Mouse (Mus musculus): ENCODE measurements around the gene Trim17. TPM values are rescaled to one million over a fixed set of nuclear protein-coding genes. Genes with fewer than 3 reads are reported as not detected.
"Not testable (repeated sequence)": the region's sequence is repeated elsewhere in the genome, so short reads cannot be mapped to it uniquely, and the experiment has no call there.

Gene Trim17
- polyA plus RNA-seq, 1 experiment from 2014 or later = 0.45 TPM

DNA sequence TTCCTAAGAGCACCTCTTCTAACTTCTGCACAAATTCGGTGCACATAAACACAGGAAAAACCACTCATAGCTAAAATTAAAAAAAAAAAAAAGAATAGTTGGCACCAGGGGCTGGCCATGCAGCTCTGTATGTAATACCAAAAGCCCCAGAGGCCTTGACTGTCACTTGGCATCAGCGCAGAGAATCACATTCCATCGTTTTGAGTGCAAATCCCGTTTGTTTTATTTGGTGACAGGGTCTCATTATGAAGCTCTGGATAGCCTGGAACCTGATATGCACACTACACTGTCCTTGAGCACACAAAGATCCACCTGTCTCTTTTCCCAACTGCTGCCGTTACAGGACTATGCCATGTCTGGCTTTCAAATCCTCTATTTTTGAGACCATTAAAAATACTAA lies 3.3 kb upstream of the Trim17 start:
- H3K4me3 ChIP-seq (ENCODE audit: low read depth, low read length) = no peak overlapping the region
- DNase-seq (ENCODE audit: low spot score, missing footprints) (peak; percentile 84), ATAC-seq (ENCODE audit: low FRiP score) (no peak)
- H3K36me3 ChIP-seq (ENCODE audit: control insufficient read depth, insufficient read depth, low read length) = no peaks in the 10 kb centered on the region
- peaks cover 22% of the 10 kb centered on the region for H3K4me1 ChIP-seq (ENCODE audit: control insufficient read depth, insufficient read depth, low read length)
- H3K9ac ChIP-seq (ENCODE audit: low read length) = no peak overlapping the region
- no peaks in the 10 kb centered on the region for H3K9me3 ChIP-seq (ENCODE audit: control insufficient read depth, low read length)
- no peak overlapping the region for H3K4me2 ChIP-seq
- no peak overlapping the region for H3K27ac ChIP-seq (ENCODE audit: low read depth, low read length)
- WGBS = 83% methylated on average over 5 of the region's 5 CpGs
- no peaks in the 10 kb centered on the region for H3K27me3 ChIP-seq (ENCODE audit: control insufficient read depth, insufficient read depth, low read length)

DNA sequence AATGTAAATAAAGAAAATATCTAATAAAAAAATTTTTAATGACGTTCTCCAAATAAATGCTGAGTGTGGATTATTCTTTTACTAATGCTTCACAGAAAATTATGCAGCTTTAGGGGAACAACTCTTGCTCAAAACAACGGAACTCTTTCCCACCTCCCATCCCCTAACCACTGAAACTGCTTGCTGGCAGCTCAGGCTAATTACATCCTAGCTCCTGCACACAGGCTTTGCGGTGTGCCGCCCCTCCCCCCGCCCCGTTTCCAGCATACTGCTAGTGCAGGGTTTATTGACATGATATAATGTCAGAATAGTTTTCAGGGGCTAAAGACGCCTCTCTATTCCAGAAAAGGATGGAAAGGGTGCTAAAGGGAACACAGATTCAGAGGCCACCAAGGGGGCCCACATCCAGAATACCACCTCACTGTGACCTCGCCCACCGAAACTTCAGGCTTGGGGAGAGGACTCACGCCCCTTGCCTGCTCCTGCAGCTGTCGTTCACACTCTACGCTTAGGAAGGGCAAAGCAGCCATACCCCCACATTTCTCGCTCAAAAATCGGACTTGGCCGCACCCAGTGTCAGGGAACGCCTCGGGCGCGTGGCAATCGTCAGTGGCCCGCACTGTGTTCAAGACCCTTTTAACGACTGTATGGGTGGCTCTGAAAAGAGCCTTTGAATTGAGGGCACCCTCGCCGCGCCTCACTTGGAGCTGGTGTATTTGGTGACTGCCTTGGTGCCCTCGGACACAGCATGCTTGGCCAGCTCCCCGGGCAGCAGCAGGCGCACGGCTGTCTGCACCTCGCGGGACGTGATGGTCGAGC lies 925 bp upstream of the Trim17 start:
- Histone ChIP-seq H3K4me1 (ENCODE audit: control insufficient read depth, insufficient read depth, low read length) (peaks cover 33% of the 10 kb centered on the region), H3K4me3 (ENCODE audit: low read depth, low read length) (peak overlapping the region; percentile 88), H3K27ac (ENCODE audit: low read depth, low read length) (peak overlapping the region; percentile 95), H3K4me2 (peak overlapping the region; percentile 95), H3K9ac (ENCODE audit: low read length) (peak overlapping the region; percentile 98), H3K36me3 (ENCODE audit: control insufficient read depth, insufficient read depth, low read length) (no peaks in the 10 kb centered on the region), H3K27me3 (ENCODE audit: control insufficient read depth, insufficient read depth, low read length) (peaks cover 10% of the 10 kb centered on the region; the same call in 1 of the 2 replicates), H3K9me3 (ENCODE audit: control insufficient read depth, low read length) (no peaks in the 10 kb centered on the region)
- DNase-seq (ENCODE audit: low spot score, missing footprints) (peak; percentile 96), ATAC-seq (ENCODE audit: low FRiP score) (peak; percentile 12)
- WGBS = under 1% methylated on average over 33 of the region's 33 CpGs

DNA sequence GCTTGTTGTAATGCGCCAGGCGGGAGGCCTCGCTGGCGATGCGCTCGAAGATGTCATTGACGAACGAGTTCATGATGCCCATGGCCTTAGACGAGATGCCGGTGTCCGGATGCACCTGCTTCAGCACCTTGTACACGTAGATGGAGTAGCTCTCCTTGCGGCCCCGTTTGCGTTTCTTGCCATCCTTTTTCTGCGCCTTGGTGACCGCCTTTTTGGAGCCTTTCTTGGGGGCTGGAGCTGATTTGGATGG lies 390 bp upstream of the Trim17 start:
- Histone ChIP-seq H3K4me3 (ENCODE audit: low read depth, low read length) (peak overlapping the region; percentile 88), H3K9ac (ENCODE audit: low read length) (peak overlapping the region; percentile 98), H3K27ac (ENCODE audit: low read depth, low read length) (peak overlapping the region; percentile 95), H3K4me1 (ENCODE audit: control insufficient read depth, insufficient read depth, low read length) (peaks cover 33% of the 10 kb centered on the region), H3K27me3 (ENCODE audit: control insufficient read depth, insufficient read depth, low read length) (peaks cover 11% of the 10 kb centered on the region; the same call in 1 of the 2 replicates), H3K4me2 (peak overlapping the region; percentile 95)
- ATAC-seq (ENCODE audit: low FRiP score) = peak; percentile 36; the same call in 1 of the 2 replicates
- 0% methylated on average over 17 of the region's 17 CpGs for WGBS
- not testable (repeated sequence) for H3K9me3 ChIP-seq (ENCODE audit: control insufficient read depth, low read length); DNase-seq (ENCODE audit: low spot score, missing footprints); H3K36me3 ChIP-seq (ENCODE audit: control insufficient read depth, insufficient read depth, low read length)

DNA sequence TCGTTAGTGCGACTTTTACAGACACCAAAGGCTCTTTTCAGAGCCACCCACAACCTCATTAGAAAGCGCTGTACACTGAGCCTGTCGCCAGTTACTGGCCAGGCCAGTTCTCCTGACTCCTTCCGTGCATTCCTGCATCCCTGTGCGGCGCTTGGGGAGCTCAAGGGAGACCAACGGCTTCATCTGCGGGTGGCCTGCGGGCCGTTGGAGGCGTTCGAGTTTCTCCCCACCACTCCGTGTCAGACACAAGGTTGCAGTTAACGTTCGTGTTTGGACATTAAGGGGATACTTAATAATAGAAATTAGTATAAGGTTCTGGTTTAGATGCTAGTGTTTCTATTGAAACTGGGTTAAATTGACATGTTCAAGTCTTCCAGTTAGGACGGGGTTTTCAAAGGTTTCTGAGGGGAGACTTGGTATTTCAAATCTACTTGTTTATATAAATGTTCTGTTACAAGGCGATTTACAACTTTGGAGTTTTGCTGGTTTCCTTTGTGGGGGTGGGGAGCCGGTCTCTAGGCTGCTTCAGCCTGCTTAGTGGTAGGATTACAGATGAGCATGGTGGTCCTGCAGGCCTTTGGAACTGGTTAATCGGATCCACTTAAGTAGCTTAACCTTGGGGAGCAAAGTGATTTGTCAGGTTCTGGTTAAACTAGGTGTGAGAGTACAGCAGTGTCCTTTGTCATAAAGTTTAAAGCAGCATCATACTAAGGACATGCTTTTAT lies 820 bp downstream of the Trim17 start:
- peaks cover 35% of the 10 kb centered on the region for H3K4me1 ChIP-seq (ENCODE audit: control insufficient read depth, insufficient read depth, low read length)
- H3K4me2 ChIP-seq = peak overlapping the region; percentile 84
- peak overlapping the region; percentile 88 for H3K4me3 ChIP-seq (ENCODE audit: low read depth, low read length)
- no peak for ATAC-seq (ENCODE audit: low FRiP score)
- peaks cover 11% of the 10 kb centered on the region; the same call in 1 of the 2 replicates for H3K27me3 ChIP-seq (ENCODE audit: control insufficient read depth, insufficient read depth, low read length)
- H3K36me3 ChIP-seq (ENCODE audit: control insufficient read depth, insufficient read depth, low read length) = no peaks in the 10 kb centered on the region
- H3K9me3 ChIP-seq (ENCODE audit: control insufficient read depth, low read length) = no peaks in the 10 kb centered on the region
- peak; percentile 98 for DNase-seq (ENCODE audit: low spot score, missing footprints)
- peak overlapping the region; percentile 98 for H3K9ac ChIP-seq (ENCODE audit: low read length)
- H3K27ac ChIP-seq (ENCODE audit: low read depth, low read length) = peak overlapping the region; percentile 95
- 0% methylated on average over 20 of the region's 20 CpGs for WGBS

DNA sequence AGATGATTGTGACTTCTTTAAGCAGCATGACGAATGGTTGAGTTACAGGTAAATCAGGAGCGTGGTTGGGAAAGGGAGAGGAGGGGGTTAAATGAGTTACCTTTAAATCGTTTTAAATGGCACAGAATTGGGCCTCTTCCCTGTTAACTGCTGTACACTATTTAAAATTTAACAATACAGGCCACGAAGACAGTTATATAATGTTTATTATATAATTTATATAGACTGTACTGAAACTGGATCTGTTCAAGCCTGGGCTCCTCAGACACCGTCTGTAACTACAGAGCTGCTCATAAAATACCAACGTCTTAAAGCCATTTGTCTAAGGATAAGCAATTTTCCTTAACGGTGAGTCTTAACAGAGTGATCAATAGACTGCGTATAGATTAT lies 1.4 kb downstream of the Trim17 start:
- 35% methylated on average over 8 of the region's 8 CpGs for WGBS
- Histone ChIP-seq H3K36me3 (ENCODE audit: control insufficient read depth, insufficient read depth, low read length) (no peaks in the 10 kb centered on the region), H3K9me3 (ENCODE audit: control insufficient read depth, low read length) (no peaks in the 10 kb centered on the region), H3K9ac (ENCODE audit: low read length) (peak overlapping the region; percentile 98), H3K27ac (ENCODE audit: low read depth, low read length) (no peak overlapping the region), H3K27me3 (ENCODE audit: control insufficient read depth, insufficient read depth, low read length) (peaks cover 11% of the 10 kb centered on the region; the same call in 1 of the 2 replicates), H3K4me3 (ENCODE audit: low read depth, low read length) (peak overlapping the region; percentile 88), H3K4me1 (ENCODE audit: control insufficient read depth, insufficient read depth, low read length) (peaks cover 32% of the 10 kb centered on the region), H3K4me2 (peak overlapping the region; percentile 84)
- DNase-seq (ENCODE audit: low spot score, missing footprints) (peak; percentile 88), ATAC-seq (ENCODE audit: low FRiP score) (no peak)

DNA sequence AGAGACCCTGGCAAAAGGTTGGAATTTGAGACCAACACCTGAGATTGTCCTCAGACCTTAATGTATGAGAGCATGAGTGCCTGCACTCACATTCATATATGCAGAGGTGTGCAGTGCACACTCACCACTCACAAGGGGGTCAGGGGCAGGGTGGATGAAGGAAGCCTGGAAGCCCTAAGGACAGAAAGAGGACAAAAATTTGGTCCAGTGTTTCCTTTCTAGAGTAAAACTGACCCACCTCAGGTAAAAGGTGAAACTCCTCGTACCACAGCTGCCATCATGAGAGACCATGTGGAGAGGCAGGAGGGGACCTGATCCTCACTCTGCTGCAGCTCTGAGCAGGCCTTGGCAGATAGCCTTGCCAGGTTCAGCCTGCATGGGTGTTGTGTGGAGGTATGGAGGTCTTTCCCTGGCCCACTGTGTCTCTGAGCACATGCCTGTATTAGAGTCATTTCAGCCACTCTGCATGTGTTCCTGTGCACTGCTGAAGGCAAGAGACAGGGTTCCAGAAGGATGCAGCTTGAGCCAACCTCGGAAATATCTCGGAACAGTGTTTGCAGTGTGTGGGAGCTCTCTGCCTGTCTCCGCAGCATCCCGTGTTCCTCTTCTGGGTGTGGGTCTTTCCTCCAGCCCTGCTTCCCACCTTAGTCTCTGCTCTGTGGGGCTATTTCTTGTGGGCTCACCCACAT lies 2.9 kb downstream of the Trim17 start:
- H3K4me1 ChIP-seq (ENCODE audit: control insufficient read depth, insufficient read depth, low read length) = peaks cover 31% of the 10 kb centered on the region
- H3K36me3 ChIP-seq (ENCODE audit: control insufficient read depth, insufficient read depth, low read length) = no peaks in the 10 kb centered on the region
- peak overlapping the region; percentile 84 for H3K4me2 ChIP-seq
- no peaks in the 10 kb centered on the region for H3K9me3 ChIP-seq (ENCODE audit: control insufficient read depth, low read length)
- ATAC-seq (ENCODE audit: low FRiP score) = no peak
- H3K27me3 ChIP-seq (ENCODE audit: control insufficient read depth, insufficient read depth, low read length) = peaks cover 17% of the 10 kb centered on the region; the same call in 1 of the 2 replicates
- DNase-seq (ENCODE audit: low spot score, missing footprints) = peak; percentile 80
- no peak overlapping the region for H3K27ac ChIP-seq (ENCODE audit: low read depth, low read length)
- 94% methylated on average over 5 of the region's 5 CpGs for WGBS
- peak overlapping the region; percentile 30 for H3K9ac ChIP-seq (ENCODE audit: low read length)
- H3K4me3 ChIP-seq (ENCODE audit: low read depth, low read length) = 0 out of 2 replicates have a peak overlapping the region, but pooled peaks have one; percentile 88

DNA sequence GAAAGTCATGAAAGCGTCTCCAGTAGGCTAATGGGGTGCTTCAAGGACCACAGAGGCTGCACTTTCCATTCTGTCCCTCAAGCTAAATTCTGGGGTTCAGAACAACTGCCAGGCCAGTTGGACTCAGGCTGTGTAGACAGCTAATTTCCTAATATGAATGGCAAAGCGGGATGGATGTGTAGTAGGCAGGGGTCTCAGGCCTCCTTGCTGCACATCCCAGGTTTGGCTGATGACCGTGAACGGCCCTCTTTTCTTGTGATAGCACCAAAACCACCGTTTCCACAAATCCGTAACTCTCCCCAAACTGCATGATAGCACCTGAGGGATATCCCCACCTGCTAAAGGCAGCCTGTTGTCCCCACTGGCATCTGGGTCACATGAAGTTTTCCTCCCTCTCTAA lies 4.1 kb downstream of the Trim17 start:
- Histone ChIP-seq H3K9me3 (ENCODE audit: control insufficient read depth, low read length) (no peaks in the 10 kb centered on the region), H3K27ac (ENCODE audit: low read depth, low read length) (no peak overlapping the region), H3K4me1 (ENCODE audit: control insufficient read depth, insufficient read depth, low read length) (peaks cover 30% of the 10 kb centered on the region), H3K9ac (ENCODE audit: low read length) (no peak overlapping the region), H3K27me3 (ENCODE audit: control insufficient read depth, insufficient read depth, low read length) (peaks cover 17% of the 10 kb centered on the region; the same call in 1 of the 2 replicates), H3K4me2 (no peak overlapping the region), H3K4me3 (ENCODE audit: low read depth, low read length) (no peak overlapping the region), H3K36me3 (ENCODE audit: control insufficient read depth, insufficient read depth, low read length) (no peaks in the 10 kb centered on the region)
- DNase-seq (ENCODE audit: low spot score, missing footprints) (peak; percentile 80), ATAC-seq (ENCODE audit: low FRiP score) (no peak)
- 86% methylated on average over 6 of the region's 6 CpGs for WGBS

DNA sequence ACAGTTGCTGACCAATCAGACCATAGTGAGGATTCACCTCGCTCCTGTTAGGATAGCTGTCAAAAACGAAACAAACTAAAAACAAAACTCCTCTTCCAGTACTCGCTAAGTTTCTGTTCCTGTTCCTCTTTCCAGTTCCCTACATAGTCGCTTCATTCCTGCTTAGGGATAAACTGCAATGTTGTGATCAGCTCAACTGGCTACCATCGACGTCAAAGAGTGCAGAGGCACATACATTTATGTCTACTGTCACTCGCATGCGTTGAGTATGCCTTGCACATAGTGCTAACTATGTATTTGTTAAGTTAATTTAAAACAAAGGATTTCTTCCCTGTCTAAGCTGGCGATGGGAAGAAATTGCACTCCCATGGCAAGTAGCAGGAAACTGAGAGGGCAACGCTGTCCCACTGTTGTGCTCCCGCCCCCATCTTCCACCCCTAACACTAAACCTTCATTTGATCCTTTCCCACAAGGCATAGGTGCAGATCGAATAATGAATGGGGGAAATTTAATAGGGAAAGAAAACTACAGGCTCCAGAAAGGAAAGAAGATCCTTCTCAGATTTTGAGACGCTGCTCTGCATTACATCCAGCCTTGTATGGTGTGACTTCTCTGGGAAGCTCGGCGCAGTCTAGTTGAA lies 4.8 kb downstream of the Trim17 start:
- Histone ChIP-seq H3K4me2 (peak overlapping the region; percentile 72), H3K4me3 (ENCODE audit: low read depth, low read length) (peak overlapping the region; percentile 39), H3K9me3 (ENCODE audit: control insufficient read depth, low read length) (no peaks in the 10 kb centered on the region), H3K4me1 (ENCODE audit: control insufficient read depth, insufficient read depth, low read length) (peaks cover 27% of the 10 kb centered on the region), H3K27me3 (ENCODE audit: control insufficient read depth, insufficient read depth, low read length) (peaks cover 17% of the 10 kb centered on the region; the same call in 1 of the 2 replicates), H3K27ac (ENCODE audit: low read depth, low read length) (peak overlapping the region; percentile 20; the same call in 1 of the 2 replicates), H3K36me3 (ENCODE audit: control insufficient read depth, insufficient read depth, low read length) (no peaks in the 10 kb centered on the region), H3K9ac (ENCODE audit: low read length) (peak overlapping the region; percentile 47)
- WGBS = 43% methylated on average over 15 of the region's 15 CpGs
- peak; percentile 84 for DNase-seq (ENCODE audit: low spot score, missing footprints)
- ATAC-seq (ENCODE audit: low FRiP score) = no peak
